Mouse (Mus musculus): ENCODE measurements around the gene Gm10644. TPM values are rescaled to one million over a fixed set of nuclear protein-coding genes. Genes with fewer than 3 reads are reported as not detected.

The Gm10644 gene
- 0.82 TPM for polyA plus RNA-seq (2021)

DNA sequence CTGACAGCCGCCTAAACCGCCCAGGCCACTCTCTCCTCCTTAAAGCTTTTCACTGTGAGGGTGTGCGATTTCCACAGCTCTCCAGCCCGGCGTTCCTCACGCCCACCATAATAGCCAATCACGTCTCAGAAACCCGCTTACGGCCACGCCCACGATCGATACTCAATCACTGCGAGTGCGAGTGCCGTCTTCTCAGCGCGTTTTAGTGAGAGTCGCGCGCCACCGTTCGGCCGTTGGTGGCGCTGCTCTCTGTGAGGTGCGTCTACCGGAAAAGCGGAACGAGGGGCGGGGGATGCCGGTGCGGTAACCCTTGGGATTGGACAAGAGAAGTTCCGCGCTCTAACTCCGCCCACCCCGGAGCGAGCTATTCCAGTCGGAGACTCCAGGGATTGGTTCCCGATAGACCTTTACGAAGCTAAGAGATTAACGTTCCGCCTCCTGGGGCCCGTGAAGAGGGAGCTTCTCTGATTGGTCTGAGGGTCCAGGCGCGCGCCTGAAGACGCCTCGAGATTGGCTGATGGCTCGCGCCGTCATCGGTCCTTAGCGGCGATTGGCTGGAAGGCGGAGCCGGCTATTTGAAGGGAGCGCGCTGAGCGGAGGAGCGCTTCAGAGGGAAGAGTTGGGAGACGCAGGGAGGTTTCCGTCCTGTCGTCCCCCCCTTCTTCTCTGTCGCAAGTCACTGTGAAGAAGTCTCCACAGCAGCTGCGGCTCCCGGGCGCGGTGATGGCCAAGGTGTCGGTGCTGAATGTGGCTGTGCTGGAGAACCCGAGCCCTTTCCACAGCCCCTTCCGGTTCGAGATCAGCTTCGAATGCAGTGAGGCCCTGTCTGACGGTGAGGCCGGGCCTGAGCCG is at the start of gene Gm10644, which contains the start of gene Asf1b:
TSS of gene Gm10644 (minus strand) at position 100 of the 852 bp plus-strand sequence.
TSS of gene Asf1b (plus strand) at position 402 of the 852 bp plus-strand sequence.
- ChIA-PET POLR2A (interaction anchor here (0.6 kb wide), 1 partner anchor 15 kb away, joined by 3 read pairs; no protein-coding TSS in a partner anchor), CTCF (interaction anchor here (0.6 to 3.7 kb wide), 16 partner anchors 11 to 299 kb away, joined by 3 to 25 read pairs (median 4); no protein-coding TSS in a partner anchor)
- no peaks in the 10 kb centered on the region for H3K27me3 ChIP-seq
- peak; percentile 99 for TF ChIP-seq CTCF (IDR thresholded peaks at IDR 0.05)
- DNase-seq (ENCODE audit: low read depth, low spot score) (peak; percentile 98), ATAC-seq (peak; percentile 98)
- in situ Hi-C loops (cut with MboI; ENCODE audit: low pct_unique_long_range_greater_than_20kb): loop anchor here (5.0 kb wide), 1 partner anchor 173 kb away; no protein-coding TSS in a partner anchor

DNA sequence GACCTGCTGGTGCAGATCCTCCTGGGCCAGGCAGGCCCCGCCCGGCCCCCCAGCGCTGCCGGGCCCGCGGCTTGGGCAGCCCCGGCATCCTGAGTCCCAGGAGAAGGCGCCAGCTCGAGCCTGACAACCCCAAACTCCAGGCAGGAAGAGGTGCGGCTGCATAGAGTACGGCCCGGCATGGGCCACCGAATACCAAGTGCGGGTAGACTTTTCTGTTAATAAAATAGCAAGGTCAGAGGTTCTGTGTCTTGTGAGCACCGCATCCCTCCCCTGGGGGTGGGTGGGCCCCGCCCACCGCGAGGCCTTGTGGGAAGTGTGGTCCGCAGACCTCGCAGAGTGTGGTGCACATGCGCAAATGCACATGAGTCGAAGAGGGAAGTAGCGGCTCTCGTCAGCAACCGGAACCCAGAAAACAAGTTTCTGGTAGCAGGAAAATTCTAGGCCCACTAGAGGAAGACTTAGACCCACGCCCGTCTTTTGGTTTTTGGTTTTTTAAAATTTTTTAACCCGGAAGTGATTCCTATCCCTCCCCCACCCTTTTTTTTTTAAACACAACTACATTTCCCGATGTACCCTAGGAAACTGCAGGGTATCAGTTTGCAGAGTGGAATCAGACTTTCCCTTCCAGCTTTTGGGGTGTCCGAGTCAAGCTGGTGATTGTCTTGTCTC is 49.7 kb upstream of the Gm10644 start:
- POLR2A ChIA-PET: interaction anchor here (0.7 to 1.2 kb wide), 2 partner anchors 17 to 121 kb away, joined by 3 read pairs; partner anchors contain the start of genes Palm3 and Podnl1
- DNase-seq (ENCODE audit: low read depth, low spot score) (peak; percentile 85), ATAC-seq (peak; percentile 70)
- in situ Hi-C loops (cut with MboI; ENCODE audit: low pct_unique_long_range_greater_than_20kb): loop anchor here (10.0 to 25.0 kb wide), 2 partner anchors 170 to 658 kb away; partner anchors contain the start of gene Ier2
- no peak for TF ChIP-seq CTCF (IDR thresholded peaks at IDR 0.05)
- CTCF ChIA-PET: no interaction called here
- no peaks in the 10 kb centered on the region for H3K27me3 ChIP-seq

DNA sequence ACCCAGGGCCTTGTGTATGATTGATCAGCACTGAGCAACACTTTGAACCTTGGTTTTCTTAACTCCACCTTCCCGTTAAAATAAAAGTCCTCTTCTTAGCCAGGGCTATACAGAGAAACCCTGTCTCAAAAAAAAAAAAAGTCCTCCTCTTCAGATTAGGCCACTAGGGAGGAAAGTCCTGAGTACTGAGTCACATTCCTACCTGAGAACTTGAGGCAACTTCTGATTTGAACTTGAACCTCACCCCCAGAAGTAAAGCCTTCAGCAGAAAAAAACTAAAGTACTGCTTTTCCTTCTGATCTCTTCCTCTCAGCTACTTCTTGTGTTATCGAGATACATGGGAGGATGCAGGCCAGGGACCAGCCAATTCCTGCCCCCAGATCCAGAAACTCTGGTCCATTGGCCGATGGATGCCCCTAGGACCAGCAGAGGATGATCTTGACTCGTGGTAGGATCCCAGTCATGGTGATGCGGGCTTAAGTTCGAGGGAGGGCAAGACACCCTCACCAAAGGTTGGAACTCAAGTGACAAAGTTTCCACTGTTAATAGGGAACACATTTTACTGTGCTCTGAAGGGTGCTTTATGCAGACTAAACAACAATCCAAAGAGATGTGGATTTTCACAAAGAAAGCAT is 48.7 kb upstream of the Gm10644 start:
- ATAC-seq: no peak
- no peak for TF ChIP-seq CTCF (IDR thresholded peaks at IDR 0.05)
- H3K27me3 ChIP-seq: no peaks in the 10 kb centered on the region
- in situ Hi-C loops (cut with MboI; ENCODE audit: low pct_unique_long_range_greater_than_20kb): loop anchor here (10.0 to 25.0 kb wide), 2 partner anchors 171 to 659 kb away; partner anchors contain the start of gene Ier2
- POLR2A ChIA-PET: interaction anchor here (1.2 kb wide), 1 partner anchor 18 kb away, joined by 3 read pairs; the partner anchor contains the start of gene Palm3
- CTCF ChIA-PET: no interaction called here
- DNase-seq (ENCODE audit: low read depth, low spot score): no peak

DNA sequence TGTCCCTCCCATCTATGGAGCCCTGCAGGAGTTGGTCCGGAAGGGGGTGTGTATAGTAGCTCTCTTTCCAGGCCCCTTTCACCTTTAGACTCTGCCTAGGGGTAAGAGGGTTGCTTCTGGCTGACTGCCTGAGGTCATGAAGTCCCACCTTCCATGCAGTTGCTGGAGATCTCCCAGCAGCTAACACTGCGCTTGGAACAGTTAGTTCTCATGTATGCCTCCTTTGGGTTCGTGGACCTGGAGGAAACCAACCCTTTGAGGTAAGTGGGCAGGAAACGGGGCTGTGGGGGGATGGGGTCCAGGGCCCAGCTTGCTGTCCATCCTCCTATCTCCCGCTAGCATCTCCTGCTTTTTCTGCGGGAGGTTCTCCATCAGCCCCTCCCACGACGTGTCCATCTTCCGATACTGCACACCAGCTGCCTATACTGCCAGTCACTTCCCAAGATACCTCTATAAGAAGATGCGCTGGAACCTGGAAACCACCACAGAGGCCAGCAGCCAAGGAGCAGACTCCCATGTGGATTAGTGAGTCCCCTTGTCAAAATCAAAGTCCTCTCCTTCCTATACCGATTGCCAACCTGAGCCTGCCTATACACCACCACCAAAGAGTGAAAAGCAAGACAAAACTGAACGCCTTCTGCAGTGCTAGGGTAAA is 48.1 kb upstream of the Gm10644 start:
- in situ Hi-C loops (cut with MboI; ENCODE audit: low pct_unique_long_range_greater_than_20kb): loop anchor here (10.0 to 25.0 kb wide), 2 partner anchors 172 to 659 kb away; partner anchors contain the start of gene Ier2
- DNase-seq (ENCODE audit: low read depth, low spot score) (no peak), ATAC-seq (no peak)
- ChIA-PET CTCF (no interaction called here), POLR2A (interaction anchor here (0.6 kb wide), 1 partner anchor 135 kb away, joined by 3 read pairs; no protein-coding TSS in a partner anchor)
- no peaks in the 10 kb centered on the region for H3K27me3 ChIP-seq
- TF ChIP-seq CTCF (IDR thresholded peaks at IDR 0.05): no peak

DNA sequence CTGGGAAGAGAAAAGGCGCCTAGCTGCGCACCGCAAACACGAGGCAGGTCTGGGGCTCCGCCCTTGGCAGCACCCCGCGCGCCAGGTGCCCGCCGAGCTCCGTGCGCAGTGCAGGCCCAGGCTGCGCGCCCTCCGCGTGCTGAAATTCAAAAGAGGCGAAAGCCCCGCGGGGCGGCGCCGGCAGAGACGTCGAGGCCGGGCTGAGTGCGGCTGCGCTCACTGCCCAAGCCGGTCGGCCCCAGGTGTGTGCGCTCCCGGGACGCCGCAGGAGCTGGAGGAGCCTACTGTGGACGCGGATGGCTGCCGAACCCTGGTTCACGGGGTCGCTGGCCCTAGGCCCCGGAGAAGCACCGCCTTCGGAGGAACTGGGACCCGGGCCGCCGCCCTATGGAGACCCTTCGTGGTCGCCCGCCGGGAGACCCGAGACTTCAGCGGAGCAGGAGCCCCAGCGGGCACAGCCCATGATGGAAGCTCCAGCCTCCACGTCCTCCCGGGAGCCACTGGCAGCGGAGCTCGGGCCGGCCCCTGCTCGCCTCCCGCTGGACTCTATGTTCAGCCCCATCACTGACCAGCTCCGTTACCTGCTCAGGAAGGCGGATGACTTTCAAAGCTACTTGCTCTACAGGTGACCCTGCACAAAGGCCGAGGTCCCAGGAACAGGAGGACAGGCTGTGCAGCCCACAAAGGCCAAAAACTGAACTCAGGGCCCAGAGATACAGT is 46.4 kb upstream of the Gm10644 start, which contains the start of gene 1700067K01Rik:
TSS of gene 1700067K01Rik (plus strand) at position 222 of the 720 bp plus-strand sequence.
- TF ChIP-seq CTCF (IDR thresholded peaks at IDR 0.05): no peak
- H3K27me3 ChIP-seq: no peaks in the 10 kb centered on the region
- CTCF ChIA-PET: interaction anchor here (1.1 kb wide), 1 partner anchor 22 kb away, joined by 3 read pairs; no protein-coding TSS in a partner anchor
- in situ Hi-C loops (cut with MboI; ENCODE audit: low pct_unique_long_range_greater_than_20kb): loop anchor here (10.0 to 25.0 kb wide), 2 partner anchors 173 to 661 kb away; partner anchors contain the start of gene Ier2
- ATAC-seq (no peak), DNase-seq (ENCODE audit: low read depth, low spot score) (no peak)
- POLR2A ChIA-PET: no interaction called here

DNA sequence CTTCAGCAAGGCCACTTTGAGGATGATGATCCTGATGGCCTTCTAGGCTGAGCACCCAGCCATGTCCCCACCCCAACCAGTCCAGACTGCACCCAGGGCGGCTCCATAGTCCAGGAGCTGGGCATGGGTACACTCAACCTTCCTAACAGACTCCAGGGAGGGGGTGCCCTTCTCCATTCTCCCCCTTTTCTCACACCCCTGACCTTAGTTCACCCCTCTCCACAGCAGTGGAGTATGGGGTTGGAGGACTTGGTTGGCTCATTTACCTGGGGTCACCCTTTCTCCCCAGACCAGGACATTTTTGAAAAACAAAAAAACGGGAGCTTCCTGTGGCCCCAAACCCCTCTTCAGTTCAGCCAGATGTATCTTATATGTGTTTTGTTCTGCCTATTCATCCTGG is 44.8 kb upstream of the Gm10644 start:
- in situ Hi-C loops (cut with MboI; ENCODE audit: low pct_unique_long_range_greater_than_20kb): loop anchor here (10.0 to 25.0 kb wide), 2 partner anchors 175 to 662 kb away; partner anchors contain the start of gene Ier2
- no peak for TF ChIP-seq CTCF (IDR thresholded peaks at IDR 0.05)
- DNase-seq (ENCODE audit: low read depth, low spot score): no peak
- no peak for ATAC-seq
- no peaks in the 10 kb centered on the region for H3K27me3 ChIP-seq
- ChIA-PET CTCF (no interaction called here), POLR2A (no interaction called here)

DNA sequence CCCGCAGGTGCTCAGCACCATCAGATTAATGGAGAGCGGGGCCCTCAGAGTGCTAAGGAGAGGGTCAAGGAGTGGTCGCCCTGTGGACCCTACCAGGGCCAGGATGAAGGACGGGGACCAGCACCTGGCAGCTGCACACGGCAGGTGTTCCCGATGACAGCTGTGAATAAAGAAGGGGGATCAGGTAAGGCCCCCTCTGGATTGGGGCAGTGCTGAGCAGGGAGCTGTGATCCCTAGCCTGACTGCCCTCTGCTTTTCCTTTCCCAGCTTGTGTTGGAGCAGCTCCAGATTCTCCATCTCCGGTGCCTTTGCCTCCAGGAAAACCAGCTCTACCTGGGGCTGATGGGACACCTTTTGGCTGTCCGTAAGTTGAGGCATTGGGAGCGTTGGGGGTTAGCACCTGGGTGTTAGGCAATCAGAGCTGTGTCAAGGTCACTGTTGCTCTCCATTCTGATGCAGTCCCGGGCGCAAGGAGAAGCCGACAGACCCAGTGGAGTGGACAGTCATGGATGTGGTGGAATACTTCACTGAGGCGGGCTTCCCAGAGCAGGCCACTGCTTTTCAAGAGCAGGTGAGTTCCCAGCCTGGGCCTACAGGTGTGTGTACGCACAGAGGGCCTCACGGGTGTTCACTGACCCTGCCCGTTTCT is 44.2 kb upstream of the Gm10644 start:
- H3K27me3 ChIP-seq: no peaks in the 10 kb centered on the region
- DNase-seq (ENCODE audit: low read depth, low spot score) (no peak), ATAC-seq (no peak)
- TF ChIP-seq CTCF (IDR thresholded peaks at IDR 0.05): no peak
- ChIA-PET POLR2A (interaction anchor here (0.5 to 0.7 kb wide), 2 partner anchors 25 to 254 kb away, joined by 3 read pairs; no protein-coding TSS in a partner anchor), CTCF (interaction anchor here (1.0 to 1.2 kb wide), 2 partner anchors 24 to 44 kb away, joined by 3 to 4 read pairs; partner anchors contain the start of genes Asf1b and Gm10644)
- in situ Hi-C loops (cut with MboI; ENCODE audit: low pct_unique_long_range_greater_than_20kb): no loop called here

DNA sequence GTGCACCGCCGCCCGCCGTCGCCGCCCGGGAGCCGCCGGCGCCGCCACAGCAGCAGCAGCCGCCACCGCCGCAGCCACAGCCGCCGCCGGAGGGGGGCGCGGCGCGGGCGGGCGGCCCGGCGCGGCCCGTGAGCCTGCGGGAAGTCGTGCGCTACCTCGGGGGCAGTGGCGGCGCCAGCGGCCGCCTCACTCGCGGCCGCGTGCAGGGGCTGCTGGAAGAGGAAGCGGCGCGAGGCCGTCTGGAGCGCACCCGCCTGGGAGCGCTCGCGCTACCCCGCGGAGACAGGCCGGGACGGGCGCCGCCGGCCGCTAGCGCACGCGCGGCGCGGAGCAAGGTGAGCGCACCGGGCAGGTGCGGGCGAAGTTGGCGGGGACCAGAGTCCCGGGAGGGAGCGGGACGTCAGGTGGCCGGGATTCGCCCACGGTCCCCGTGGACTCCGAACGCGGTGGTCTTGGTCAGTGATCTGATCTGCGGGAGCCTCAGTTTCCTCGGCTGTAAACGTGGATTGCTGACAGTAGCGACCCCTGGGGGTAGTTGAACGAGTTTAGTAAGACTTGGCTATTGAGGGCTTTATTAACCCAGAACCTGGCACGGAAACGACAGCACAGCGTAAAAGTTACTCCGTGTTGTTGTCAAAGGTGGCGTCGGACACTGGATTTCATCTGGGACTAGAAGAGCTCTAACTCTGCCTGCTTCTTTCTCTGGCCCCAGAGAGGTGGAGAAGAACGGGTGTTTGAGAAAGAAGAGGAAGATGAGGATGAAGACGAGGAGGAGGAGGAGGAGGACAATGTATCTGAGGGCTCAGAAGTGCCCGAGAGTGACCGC is 43.4 kb upstream of the Gm10644 start:
- CTCF ChIA-PET: interaction anchor here (0.9 to 1.2 kb wide), 3 partner anchors 10 to 43 kb away, joined by 3 to 4 read pairs (median 4); partner anchors contain the start of genes Asf1b and Gm10644
- no peak for DNase-seq (ENCODE audit: low read depth, low spot score)
- ATAC-seq: peak; percentile 23

More for the DNA sequence above, 43.4 kb upstream of the Gm10644 start:
- no peak for TF ChIP-seq CTCF (IDR thresholded peaks at IDR 0.05)
- POLR2A ChIA-PET: interaction anchor here (0.7 kb wide), 1 partner anchor 25 kb away, joined by 3 read pairs; no protein-coding TSS in a partner anchor
- H3K27me3 ChIP-seq: no peaks in the 10 kb centered on the region
- in situ Hi-C loops (cut with MboI; ENCODE audit: low pct_unique_long_range_greater_than_20kb): no loop called here

Measured in Patski (cell line).